Mouse (Mus musculus) lung, adult 10 weeks (tissue): ENCODE data around the gene Reps1. TPM values are rescaled to one million over a fixed set of nuclear protein-coding genes. Genes with fewer than 3 reads are reported as not detected.

Experiments
- polyA plus RNA-seq: library from polyadenylated mRNA; stranded (reverse); fragments of 350-450 nt; fragmentation: Illumina TruSeq; extraction: RNeasy Lipid Tissue Mini Kit (QIAGEN cat#74804); gene quantifications from one replicate; pipeline ENCODE4 v1.2.3, GENCODE M21; 2014; ENCODE audit warnings: low read depth, low replicate concordance; ENCODE audit not compliant: insufficient read depth

The Reps1 gene
- polyA plus RNA-seq: 18.4 TPM

GRCm38 (mm10) chr10:18055696-18056390, at the start of gene Reps1:
TSS of gene Reps1 (plus strand) at chr10:18055861.

GRCm38 (mm10) chr10:18022741-18023347, 32.8 kb upstream of the Reps1 start, which contains the start of gene Abracl:
TSS of gene Abracl (minus strand) at chr10:18023288.

Other genes with a start within 250 kb of the Reps1 start
- 19.2 TPM for gene Heca, start 107.8 kb upstream of the Reps1 start, polyA plus RNA-seq
- 93.2 TPM for gene Abracl, start 32.6 kb upstream of the Reps1 start, polyA plus RNA-seq
- gene Ect2l, start 155.0 kb downstream of the Reps1 start, polyA plus RNA-seq: 2.8 TPM
- 7.7 TPM for gene Ccdc28a, start 179.1 kb downstream of the Reps1 start, polyA plus RNA-seq